Mouse (Mus musculus) retina, postnatal 7 days (tissue): ENCODE measurements around the gene Olfr1086.
"Not testable (repeated sequence)": the region's sequence is repeated elsewhere in the genome, so short reads cannot be mapped to it uniquely, and the experiment has no call there.

Experiments
- DNase-seq: peaks from one replicate; pipeline ENCODE4 v3.0.0-alpha.2; 2012; ENCODE audit warnings: low read depth, low spot score

Gene Olfr1086

DNA sequence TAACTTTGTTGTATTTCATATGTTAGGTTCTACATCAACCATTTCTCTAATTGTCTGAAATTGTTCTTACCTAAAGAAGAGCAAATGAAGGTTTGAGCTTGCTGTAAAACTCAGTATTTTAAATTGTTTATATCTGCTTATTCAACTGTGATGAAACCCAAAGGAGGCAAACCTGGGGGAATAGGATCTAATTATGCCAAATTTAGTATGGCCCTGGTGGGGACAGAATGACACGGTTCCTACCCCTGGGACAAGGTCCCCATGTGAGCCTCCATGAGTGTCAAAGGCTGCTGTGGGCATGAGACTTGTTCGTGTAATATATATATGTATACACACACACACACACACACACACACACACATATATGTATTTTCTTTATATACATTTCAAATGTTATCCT lies at the start of gene Olfr1086:
Olfr1086 (minus strand) TSS at position 101 of the 400 bp plus-strand sequence.
- no peak for DNase-seq

GRCm38 (mm10) chr2:86698295-86698694 lies 18.4 kb upstream of the Olfr1086 start, which contains the start of gene Olfr1087:
TSS of gene Olfr1087 (minus strand) at chr2:86698395.
- DNase-seq = no peak

- no peak for DNase-seq
Observed at GRCm38 (mm10) chr2:86661919-86662318, 18.0 kb downstream of the Olfr1086 start, which contains the start of gene Olfr1085. TSS of gene Olfr1085 (minus strand) at chr2:86662019.

DNA sequence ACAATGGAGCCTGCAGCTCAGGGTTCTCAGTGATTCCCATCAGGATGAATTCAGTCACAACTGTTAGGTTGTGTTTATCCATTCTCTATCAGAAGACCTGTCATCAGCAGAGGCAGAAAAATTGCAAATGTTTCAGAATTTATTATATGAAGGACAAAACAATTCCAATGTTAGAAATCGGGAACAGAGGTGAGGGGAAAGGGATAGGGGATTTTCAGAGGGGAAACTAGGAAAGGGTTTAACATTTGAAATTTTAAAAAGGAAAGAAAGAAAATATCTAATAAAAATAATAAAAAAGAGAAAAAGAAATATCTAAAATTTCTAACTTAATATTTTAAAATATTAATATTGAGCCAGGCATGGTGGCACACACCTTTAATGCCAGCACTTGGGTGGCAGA lies 40.3 kb downstream of the Olfr1086 start, which contains the start of gene Olfr1084:
Olfr1084 (minus strand) TSS at position 101 of the 400 bp plus-strand sequence.
- DNase-seq = not testable (repeated sequence)
